Mouse (Mus musculus) bone marrow macrophage, adult 2 months (primary cell): ENCODE measurements around the gene Setd3.

ENCODE experiments used
- CTCF ChIP-seq: IDR thresholded peaks from 2 replicates; pipeline ENCODE4 v1.5.1; 2012; ENCODE audit warnings: low read depth, mild to moderate bottlenecking, low read length, moderate library complexity
- POLR2A ChIP-seq: IDR thresholded peaks from 2 replicates; pipeline ENCODE4 v1.6.1; 2012; ENCODE audit warnings: mild to moderate bottlenecking, low read depth, low read length, borderline replicate concordance

GRCm38 (mm10) chr12:108100181-108100580 lies 78.9 kb downstream of the Setd3 start:
- TF ChIP-seq POLR2A (no peak), CTCF (no peak)
